Mouse (Mus musculus) cerebellum, adult 2 months (tissue): ENCODE measurements around the gene Amigo1. TPM values are rescaled to one million over a fixed set of nuclear protein-coding genes. Genes with fewer than 3 reads are reported as not detected.

Experiments used
- DNase-seq, 2 experiments: peaks; one replicate each; pipeline ENCODE4 v3.0.0; 2021
- H3K27ac ChIP-seq: fragments of 200-500 bp; 2 replicates; pipeline ENCODE4 v1.5.1; 2012; ENCODE audit warnings: low read length, control low read depth, inconsistent platforms; ENCODE audit not compliant: insufficient read depth
- H3K27me3 ChIP-seq: fragments of 200-500 bp; 2 replicates; pipeline ENCODE4 v1.6.1; 2012; ENCODE audit warnings: inconsistent platforms, mild to moderate bottlenecking, low read length, moderate library complexity; ENCODE audit not compliant: control insufficient read depth, insufficient read depth
- H3K4me1 ChIP-seq: fragments of 200-500 bp; 2 replicates; pipeline ENCODE4 v1.6.1; 2011; ENCODE audit warnings: low read length; ENCODE audit not compliant: control insufficient read depth, insufficient read depth
- H3K4me3 ChIP-seq: fragments of 200-500 bp; replicated peaks from 2 replicates; pipeline ENCODE3; 2011; ENCODE audit warnings: mild to moderate bottlenecking, low read depth, low read length, control low read depth; ENCODE audit not compliant: insufficient read depth
- CTCF ChIP-seq: fragments of 200-500 bp; IDR thresholded peaks from 2 replicates; pipeline ENCODE4 v1.5.1; 2011; ENCODE audit warnings: low read depth, mild to moderate bottlenecking, control low read depth, low read length, moderate library complexity, borderline replicate concordance; ENCODE audit not compliant: insufficient read depth
- POLR2A ChIP-seq: fragments of 200-500 bp; IDR thresholded peaks from 2 replicates; pipeline ENCODE4 v1.6.1; 2011; ENCODE audit warnings: low read length, control low read depth, borderline replicate concordance; ENCODE audit not compliant: insufficient read depth
- WGBS: fragments of 180-500 bp; shearing (Covaris S2); methylation state at CpG from one replicate; pipeline ENCODE4 v1.1.7; 2018; 5-methylcytosine and 5-hydroxymethylcytosine counted together
- polyA plus RNA-seq: library from polyadenylated mRNA; depleted of rRNA; stranded (reverse); fragments of >200 nt; gene quantifications from 2 replicates; pipeline ENCODE4 v1.2.3, GENCODE M21; 2012

Gene Amigo1
- polyA plus RNA-seq, 1 experiment = 50.8 TPM

DNA sequence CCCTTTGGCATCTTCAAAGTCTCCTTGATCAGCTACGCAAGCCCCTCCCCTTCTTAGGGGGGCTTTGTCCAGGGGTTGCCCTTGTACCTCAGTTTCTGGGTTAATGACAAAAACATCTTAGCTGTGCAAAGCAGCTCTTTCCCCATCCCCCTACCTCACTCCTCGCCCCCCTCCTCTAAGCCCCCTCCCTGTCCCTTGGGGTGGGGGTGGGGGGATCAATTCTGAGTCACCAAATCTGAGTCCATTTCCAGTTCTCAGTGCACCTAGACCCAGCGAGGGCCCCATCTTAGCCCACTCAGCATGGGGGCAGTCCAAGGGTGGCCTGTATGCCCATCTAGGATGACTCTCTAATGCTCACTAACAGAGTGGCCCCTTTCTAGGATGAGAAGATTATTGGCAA lies 22.9 kb downstream of the Amigo1 start:
- Histone ChIP-seq H3K27me3 (no peaks in the 10 kb centered on the region), H3K27ac (no peak overlapping the region), H3K4me1 (peaks cover 12% of the 10 kb centered on the region), H3K4me3 (peak overlapping the region; percentile 12)
- TF ChIP-seq POLR2A (no peak), CTCF (no peak)
- peak; percentile 23 to 35 for DNase-seq
- WGBS = 42% methylated on average over 3 of the region's 3 CpGs

DNA sequence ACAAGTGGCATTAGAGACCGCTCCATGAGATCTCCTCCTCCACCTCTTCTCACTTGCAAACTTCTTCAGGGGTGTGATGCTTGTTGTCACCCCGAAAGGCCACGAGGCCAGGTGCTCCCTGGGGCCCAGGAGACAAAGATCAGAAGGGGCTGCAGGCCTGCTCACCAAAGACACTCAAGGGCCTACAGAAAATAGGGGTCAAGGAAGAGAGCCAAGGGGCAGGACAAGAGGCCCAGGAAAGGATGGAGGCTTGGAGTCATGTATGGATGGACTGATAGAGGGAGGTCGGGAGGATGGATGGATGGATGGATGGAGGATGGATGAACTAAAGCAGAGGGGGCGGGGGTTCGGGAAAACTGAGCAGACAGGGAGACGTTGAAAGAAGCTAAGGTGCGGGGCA lies 23.4 kb downstream of the Amigo1 start:
- peak overlapping the region; percentile 79 for H3K4me3 ChIP-seq
- no peaks in the 10 kb centered on the region for H3K27me3 ChIP-seq
- DNase-seq = no peak
- WGBS = 6% methylated on average over 8 of the region's 8 CpGs
- H3K27ac ChIP-seq = no peak overlapping the region
- TF ChIP-seq POLR2A (no peak), CTCF (no peak)
- peaks cover 12% of the 10 kb centered on the region for H3K4me1 ChIP-seq

DNA sequence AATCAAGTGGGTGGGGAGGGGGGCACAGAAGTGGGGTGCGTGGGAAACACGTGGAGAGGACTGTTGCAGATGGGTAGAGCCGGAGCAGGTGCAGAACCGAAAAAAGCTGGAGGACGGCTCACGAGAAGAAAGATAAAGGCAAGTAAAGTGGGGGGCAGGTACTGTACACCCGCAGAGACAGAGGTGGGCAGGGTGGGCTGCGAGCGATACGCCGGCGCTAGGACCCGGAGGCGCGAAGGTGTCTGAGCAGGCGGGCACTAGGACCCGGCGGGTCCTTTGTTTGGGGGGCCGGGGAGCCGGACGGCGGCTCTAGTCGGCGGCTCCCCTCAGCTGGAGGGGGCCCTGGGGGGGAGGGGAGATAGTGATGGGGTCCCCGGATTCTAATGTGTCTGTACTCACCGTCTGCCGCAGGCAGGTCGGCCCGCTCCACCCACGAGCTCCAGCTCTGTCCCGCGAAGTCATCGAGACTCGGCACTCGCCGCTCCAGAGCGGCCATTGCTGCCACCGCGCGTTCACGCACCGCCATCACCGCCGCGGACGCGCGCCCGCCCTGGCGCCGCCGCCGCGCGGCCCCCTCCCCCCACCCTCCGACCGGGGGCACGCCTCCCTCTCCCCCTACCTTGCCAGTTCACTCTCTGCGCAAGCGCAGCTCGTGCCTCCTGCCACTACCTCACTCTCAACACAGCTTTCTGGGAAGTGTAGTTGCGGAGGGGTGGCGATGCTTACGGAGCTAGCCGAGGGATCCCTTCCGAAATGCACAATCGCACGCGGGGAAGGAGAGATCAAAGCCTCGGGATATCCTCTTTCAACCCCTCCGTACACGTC lies 24.0 kb downstream of the Amigo1 start:
- peaks cover 12% of the 10 kb centered on the region for H3K4me1 ChIP-seq
- no peaks in the 10 kb centered on the region for H3K27me3 ChIP-seq
- WGBS = under 1% methylated on average over 67 of the region's 72 CpGs
- H3K4me3 ChIP-seq = peak overlapping the region; percentile 79
- H3K27ac ChIP-seq = peak overlapping the region; percentile 86
- DNase-seq = peak; percentile 96 to 97
- TF ChIP-seq POLR2A (peak; percentile 92), CTCF (no peak)

DNA sequence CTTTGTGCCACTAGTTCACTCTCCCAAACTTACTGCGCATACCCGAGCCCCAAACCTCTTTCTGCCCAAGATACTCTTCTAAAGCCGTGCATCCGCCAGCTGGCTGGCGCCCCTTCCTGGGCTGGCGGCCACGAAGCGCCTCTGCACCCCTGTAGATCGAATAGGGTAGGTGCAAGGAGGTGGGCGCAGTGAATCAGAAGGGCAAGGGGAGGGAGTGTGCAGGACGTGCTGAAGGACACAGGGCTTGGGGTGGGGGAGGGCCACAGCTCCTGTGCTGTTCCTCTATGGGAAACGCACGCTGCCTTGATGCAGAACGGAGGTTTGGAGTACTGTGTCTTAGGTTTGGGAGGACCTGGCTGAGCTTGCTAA lies 24.6 kb downstream of the Amigo1 start, which contains the start of gene Atxn7l2:
Gene Atxn7l2 (minus strand): TSS at position 164 of the 369 bp plus-strand sequence.
- WGBS = under 1% methylated on average over 14 of the region's 14 CpGs
- TF ChIP-seq CTCF (no peak; the same call in 1 of the 2 replicates), POLR2A (no peak)
- peaks cover 12% of the 10 kb centered on the region for H3K4me1 ChIP-seq

DNA sequence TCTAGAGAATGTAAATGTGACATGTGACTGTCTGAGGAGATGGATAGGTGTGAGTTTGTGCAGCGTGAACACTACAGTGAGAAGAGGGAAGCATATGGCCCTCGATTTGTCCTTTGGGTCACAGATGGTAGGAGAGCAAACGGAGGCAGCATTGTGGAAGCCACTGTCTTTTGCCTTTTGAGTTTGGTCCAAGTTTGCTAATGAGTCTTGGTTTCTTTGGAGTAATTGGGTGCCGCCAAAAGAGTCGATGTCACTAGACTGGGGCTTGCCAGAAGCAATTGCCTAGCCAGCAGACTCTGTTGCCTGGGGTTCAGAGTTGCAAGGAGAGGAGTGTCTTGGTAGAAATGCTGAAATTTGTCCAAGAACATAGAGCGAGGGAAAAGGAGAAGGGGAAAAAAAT lies 25.7 kb downstream of the Amigo1 start:
- no peak for TF ChIP-seq POLR2A
- WGBS = 8% methylated on average over 6 of the region's 6 CpGs
- Histone ChIP-seq H3K27me3 (no peaks in the 10 kb centered on the region), H3K4me3 (peak overlapping the region; percentile 12), H3K4me1 (peaks cover 12% of the 10 kb centered on the region), H3K27ac (no peak overlapping the region)
- peak; percentile 45 to 72 for DNase-seq

More for the DNA sequence above, 24.6 kb downstream of the Amigo1 start, which contains the start of gene Atxn7l2:
- Histone ChIP-seq H3K4me3 (peak within 1 kb of the TSS; percentile 79), H3K27ac (peak within 1 kb of the TSS; percentile 86), H3K27me3 (no peaks in the 10 kb centered on the region)
- no peak for DNase-seq

DNA sequence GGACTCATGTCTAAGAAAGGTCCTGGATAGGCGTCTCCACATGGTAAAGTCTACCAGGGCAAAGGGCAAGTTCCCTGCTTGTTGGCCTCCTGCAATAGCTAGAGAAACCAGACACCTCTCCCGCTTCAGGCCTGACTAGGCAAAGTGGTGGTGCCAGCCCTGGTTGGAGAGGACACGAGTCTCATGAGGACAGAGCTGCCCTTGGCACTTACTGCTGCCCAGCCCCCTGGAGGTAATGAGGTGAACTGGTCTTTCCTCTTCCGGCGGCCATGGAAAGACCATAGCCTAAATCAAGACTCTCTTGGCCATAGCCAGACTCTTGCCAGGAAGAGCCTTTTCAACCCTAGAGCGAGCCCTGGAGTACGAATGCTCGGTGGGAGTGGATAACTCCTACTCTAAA lies 26.3 kb downstream of the Amigo1 start:
- WGBS = 62% methylated on average over 8 of the region's 8 CpGs
- Histone ChIP-seq H3K27ac (0 out of 2 replicates have a peak overlapping the region, but pooled peaks have one; percentile 4), H3K4me3 (no peak overlapping the region), H3K27me3 (no peaks in the 10 kb centered on the region), H3K4me1 (peaks cover 12% of the 10 kb centered on the region)
- DNase-seq = peak; percentile 33 to 37
- TF ChIP-seq POLR2A (no peak), CTCF (no peak)

DNA sequence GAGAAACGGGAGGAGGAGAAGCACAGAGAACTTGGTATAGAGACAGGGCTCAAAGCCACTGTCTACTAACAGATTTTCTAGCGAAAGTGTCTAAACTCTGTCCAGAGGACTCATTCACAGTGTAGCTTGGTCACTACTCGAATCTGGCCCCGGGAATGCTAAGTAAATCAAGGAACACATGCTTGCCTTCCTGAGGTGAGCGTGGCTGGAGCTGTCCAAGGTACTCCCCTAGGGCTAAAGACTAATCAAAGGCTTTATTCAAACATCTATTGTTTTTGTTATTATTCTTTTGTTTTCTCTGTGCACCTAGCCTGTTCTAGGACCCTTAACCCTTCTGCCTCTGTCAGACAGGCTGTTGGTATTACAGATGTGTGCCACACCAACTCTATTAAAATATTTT lies 28.6 kb downstream of the Amigo1 start:
- WGBS = 51% methylated on average over 5 of the region's 5 CpGs
- Histone ChIP-seq H3K27ac (no peak overlapping the region), H3K27me3 (no peaks in the 10 kb centered on the region), H3K4me3 (no peak overlapping the region), H3K4me1 (peaks cover 7% of the 10 kb centered on the region)
- DNase-seq = no peak
- TF ChIP-seq CTCF = no peak
- no peak for TF ChIP-seq POLR2A

DNA sequence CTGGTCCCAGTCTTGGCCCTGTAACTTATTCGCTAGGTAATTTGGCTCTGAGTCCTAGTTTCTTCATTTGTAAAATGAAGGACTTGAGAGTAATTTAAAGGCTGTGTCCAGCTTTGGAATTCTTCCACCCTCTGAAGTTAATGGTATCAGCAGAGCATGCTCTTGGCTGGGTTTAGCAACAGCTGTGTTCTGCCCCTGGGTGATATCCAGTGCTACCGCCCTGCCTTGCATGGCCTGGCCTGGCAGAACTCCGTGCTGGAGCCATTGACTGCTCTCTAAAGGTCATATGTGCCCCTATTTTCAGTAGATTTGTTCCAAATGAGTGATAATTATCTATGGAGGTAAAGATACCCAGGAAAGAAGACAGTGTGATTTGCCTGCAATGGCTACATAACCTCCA lies 34.5 kb downstream of the Amigo1 start:
- TF ChIP-seq CTCF (no peak), POLR2A (no peak)
- no peak overlapping the region for H3K4me3 ChIP-seq
- H3K4me1 ChIP-seq = no peaks in the 10 kb centered on the region
- WGBS = 45% methylated on average over 3 of the region's 3 CpGs
- H3K27ac ChIP-seq = no peak overlapping the region
- H3K27me3 ChIP-seq = no peaks in the 10 kb centered on the region; the same call in 1 of the 2 replicates
- DNase-seq = no peak
